Mouse (Mus musculus) forebrain, embryonic 10.5 days (tissue): ENCODE measurements around the gene Nedd9. TPM values are rescaled to one million over a fixed set of nuclear protein-coding genes. Genes with fewer than 3 reads are reported as not detected.

Experiments used
- DNase-seq: peaks from one replicate; pipeline ENCODE4 v3.0.0-alpha.2; 2017; ENCODE audit warnings: low spot score; ENCODE audit errors: extremely low spot score
- H3K27ac ChIP-seq: fragments of 300-500 bp; sonication (generic); 2 replicates; pipeline ENCODE4 v1.5.1; 2016; ENCODE audit warnings: mild to moderate bottlenecking
- H3K27me3 ChIP-seq: fragments of 300-500 bp; sonication (generic); 2 replicates; pipeline ENCODE4 v1.6.1; 2016; ENCODE audit warnings: mild to moderate bottlenecking; ENCODE audit not compliant: poor library complexity, severe bottlenecking
- H3K36me3 ChIP-seq: fragments of 300-500 bp; sonication (generic); replicated peaks from 2 replicates; pipeline ENCODE4 v1.6.1; 2016; ENCODE audit warnings: mild to moderate bottlenecking, moderate library complexity
- H3K4me1 ChIP-seq: fragments of 300-500 bp; sonication (generic); 2 replicates; pipeline ENCODE4 v1.6.1; 2016
- H3K4me3 ChIP-seq: fragments of 300-500 bp; sonication (generic); 2 replicates; pipeline ENCODE4 v1.5.1; 2016; ENCODE audit warnings: mild to moderate bottlenecking, moderate library complexity
- H3K9me3 ChIP-seq: fragments of 300-500 bp; sonication (generic); 2 replicates; pipeline ENCODE4 v1.6.1; 2016; ENCODE audit warnings: mild to moderate bottlenecking, moderate library complexity
- WGBS: fragments of 180-500 bp; shearing (Covaris S2); methylation state at CpG from one replicate; pipeline ENCODE4 v1.1.7; 2016; 5-methylcytosine and 5-hydroxymethylcytosine counted together
- polyA plus RNA-seq: library from polyadenylated mRNA; unstranded; fragments of >200 nt; fragmentation: Nextera tagmentation; extraction: Ambion mirVana; gene quantifications from 2 replicates; pipeline ENCODE4 v1.2.1, GENCODE M21; 2016

Gene Nedd9
- polyA plus RNA-seq, 1 experiment from 2014 or later: 18.4 TPM

GRCm38 (mm10) chr13:41416065-41417016, 70.8 kb downstream of the Nedd9 start:
- no peak overlapping the region for H3K4me3 ChIP-seq
- WGBS: 87% methylated on average over 11 of the region's 11 CpGs
- peaks cover 3% of the 10 kb centered on the region; the same call in 1 of the 2 replicates for H3K9me3 ChIP-seq
- no peaks in the 10 kb centered on the region for H3K36me3 ChIP-seq
- H3K27me3 ChIP-seq: no peaks in the 10 kb centered on the region
- DNase-seq: no peak
- no peak overlapping the region for H3K27ac ChIP-seq
- 0 out of 2 replicates have a peak, but pooled peaks cover 3% of the 10 kb centered on the region for H3K4me1 ChIP-seq

GRCm38 (mm10) chr13:41410191-41411074, 76.7 kb downstream of the Nedd9 start:
- no peaks in the 10 kb centered on the region for H3K36me3 ChIP-seq
- peaks cover 3% of the 10 kb centered on the region; the same call in 1 of the 2 replicates for H3K9me3 ChIP-seq
- no peaks in the 10 kb centered on the region for H3K4me1 ChIP-seq
- no peak for DNase-seq
- H3K27me3 ChIP-seq: no peaks in the 10 kb centered on the region
- no peak overlapping the region for H3K27ac ChIP-seq
- no peak overlapping the region for H3K4me3 ChIP-seq
- 87% methylated on average over 13 of the region's 13 CpGs for WGBS

- no peak overlapping the region for H3K27ac ChIP-seq
- no peaks in the 10 kb centered on the region for H3K27me3 ChIP-seq
- no peak overlapping the region for H3K4me3 ChIP-seq
- no peak for DNase-seq
- no peaks in the 10 kb centered on the region; the same call in 1 of the 2 replicates for H3K9me3 ChIP-seq
- H3K36me3 ChIP-seq: no peaks in the 10 kb centered on the region
- WGBS: 90% methylated on average over 3 of the region's 3 CpGs
- H3K4me1 ChIP-seq: no peaks in the 10 kb centered on the region
Observed at GRCm38 (mm10) chr13:41409291-41409690, 77.9 kb downstream of the Nedd9 start.

GRCm38 (mm10) chr13:41408374-41408952, 78.7 kb downstream of the Nedd9 start:
- H3K9me3 ChIP-seq: no peaks in the 10 kb centered on the region
- 92% methylated on average over 10 of the region's 10 CpGs for WGBS
- H3K4me3 ChIP-seq: no peak overlapping the region
- DNase-seq: no peak
- H3K27ac ChIP-seq: no peak overlapping the region
- no peaks in the 10 kb centered on the region for H3K4me1 ChIP-seq
- H3K27me3 ChIP-seq: no peaks in the 10 kb centered on the region
- no peaks in the 10 kb centered on the region for H3K36me3 ChIP-seq

- no peak for DNase-seq
- no peaks in the 10 kb centered on the region for H3K27me3 ChIP-seq
- H3K9me3 ChIP-seq: no peaks in the 10 kb centered on the region
- no peak overlapping the region for H3K4me3 ChIP-seq
- H3K27ac ChIP-seq: no peak overlapping the region
- H3K36me3 ChIP-seq: no peaks in the 10 kb centered on the region
- H3K4me1 ChIP-seq: peaks cover 11% of the 10 kb centered on the region; the same call in 1 of the 2 replicates
- 93% methylated on average over 5 of the region's 5 CpGs for WGBS
Observed at GRCm38 (mm10) chr13:41405009-41405408, 82.2 kb downstream of the Nedd9 start.

GRCm38 (mm10) chr13:41403838-41404237, 83.3 kb downstream of the Nedd9 start:
- DNase-seq: no peak
- Histone ChIP-seq H3K27me3 (no peaks in the 10 kb centered on the region), H3K4me1 (peaks cover 11% of the 10 kb centered on the region; the same call in 1 of the 2 replicates)

GRCm38 (mm10) chr13:41402441-41403003, 84.6 kb downstream of the Nedd9 start:
- Histone ChIP-seq H3K27ac (no peak overlapping the region), H3K4me3 (no peak overlapping the region), H3K4me1 (peaks cover 11% of the 10 kb centered on the region; the same call in 1 of the 2 replicates), H3K27me3 (no peaks in the 10 kb centered on the region), H3K36me3 (no peaks in the 10 kb centered on the region), H3K9me3 (no peaks in the 10 kb centered on the region)
- DNase-seq: no peak
- WGBS: 70% methylated on average over 6 of the region's 6 CpGs

More at GRCm38 (mm10) chr13:41403838-41404237, 83.3 kb downstream of the Nedd9 start:
- H3K27ac ChIP-seq: no peak overlapping the region
- no peak overlapping the region for H3K4me3 ChIP-seq
- 92% methylated on average over 6 of the region's 6 CpGs for WGBS
- no peaks in the 10 kb centered on the region for H3K9me3 ChIP-seq
- no peaks in the 10 kb centered on the region for H3K36me3 ChIP-seq

- Histone ChIP-seq H3K4me3 (no peak overlapping the region), H3K27me3 (no peaks in the 10 kb centered on the region), H3K27ac (no peak overlapping the region), H3K36me3 (no peaks in the 10 kb centered on the region), H3K9me3 (no peaks in the 10 kb centered on the region), H3K4me1 (peaks cover 11% of the 10 kb centered on the region; the same call in 1 of the 2 replicates)
- DNase-seq: no peak
- WGBS: 76% methylated on average over 6 of the region's 6 CpGs
Observed at GRCm38 (mm10) chr13:41401775-41402174, 85.4 kb downstream of the Nedd9 start.

GRCm38 (mm10) chr13:41400289-41400688, 86.9 kb downstream of the Nedd9 start:
- no peak for DNase-seq
- Histone ChIP-seq H3K4me3 (no peak overlapping the region), H3K4me1 (peaks cover 11% of the 10 kb centered on the region; the same call in 1 of the 2 replicates), H3K36me3 (no peaks in the 10 kb centered on the region), H3K27me3 (no peaks in the 10 kb centered on the region), H3K27ac (no peak overlapping the region), H3K9me3 (no peaks in the 10 kb centered on the region)
- 79% methylated on average over 3 of the region's 3 CpGs for WGBS

GRCm38 (mm10) chr13:41392191-41392590, 95.0 kb downstream of the Nedd9 start:
- Histone ChIP-seq H3K4me1 (no peaks in the 10 kb centered on the region), H3K4me3 (no peak overlapping the region), H3K36me3 (no peaks in the 10 kb centered on the region), H3K9me3 (no peaks in the 10 kb centered on the region), H3K27ac (no peak overlapping the region), H3K27me3 (no peaks in the 10 kb centered on the region)
- WGBS: 84% methylated on average over 2 of the region's 2 CpGs
- no peak for DNase-seq

GRCm38 (mm10) chr13:41390698-41391097, 96.5 kb downstream of the Nedd9 start:
- Histone ChIP-seq H3K4me1 (no peaks in the 10 kb centered on the region), H3K27ac (no peak overlapping the region), H3K36me3 (no peaks in the 10 kb centered on the region), H3K27me3 (no peaks in the 10 kb centered on the region), H3K4me3 (no peak overlapping the region), H3K9me3 (no peaks in the 10 kb centered on the region)
- no peak for DNase-seq
- WGBS: 88% methylated on average over 2 of the region's 2 CpGs

- no peaks in the 10 kb centered on the region for H3K9me3 ChIP-seq
Observed at GRCm38 (mm10) chr13:41386581-41386980, 100.6 kb downstream of the Nedd9 start.

More at GRCm38 (mm10) chr13:41386581-41386980, 100.6 kb downstream of the Nedd9 start:
- no peaks in the 10 kb centered on the region for H3K36me3 ChIP-seq
- 80% methylated on average over 4 of the region's 4 CpGs for WGBS
- H3K27ac ChIP-seq: no peak overlapping the region
- H3K27me3 ChIP-seq: no peaks in the 10 kb centered on the region
- DNase-seq: no peak
- H3K4me3 ChIP-seq: no peak overlapping the region
- H3K4me1 ChIP-seq: no peaks in the 10 kb centered on the region
